Mouse (Mus musculus) liver, postnatal 0 days (tissue): Measurements from ENCODE around the gene Mrps34.
A peak's percentile ranks its signal among the peaks of the same experiment; 100 is the strongest.

Experiments used
- CTCF ChIP-seq: sonication (generic); IDR thresholded peaks from 2 replicates; pipeline ENCODE4 v1.5.1; 2016; ENCODE audit warnings: antibody characterized with exemption, low read depth
- EP300 ChIP-seq: IDR thresholded peaks from 2 replicates; pipeline ENCODE4 v1.6.1; 2016; ENCODE audit warnings: antibody characterized with exemption, low read depth, mild to moderate bottlenecking

- TF ChIP-seq CTCF: no peak
- peak; percentile 82 for TF ChIP-seq EP300
Observed at GRCm38 (mm10) chr17:24847386-24847785, 47.5 kb upstream of the Mrps34 start.
